Mouse (Mus musculus): ENCODE results near the gene Arpc1a. TPM values are rescaled to one million over a fixed set of nuclear protein-coding genes. Genes with fewer than 3 reads are reported as not detected.
"Not testable (repeated sequence)": the region's sequence is repeated elsewhere in the genome, so short reads cannot be mapped to it uniquely, and the experiment has no call there.

Gene Arpc1a
- polyA plus RNA-seq, 1 experiment: 110 TPM

DNA sequence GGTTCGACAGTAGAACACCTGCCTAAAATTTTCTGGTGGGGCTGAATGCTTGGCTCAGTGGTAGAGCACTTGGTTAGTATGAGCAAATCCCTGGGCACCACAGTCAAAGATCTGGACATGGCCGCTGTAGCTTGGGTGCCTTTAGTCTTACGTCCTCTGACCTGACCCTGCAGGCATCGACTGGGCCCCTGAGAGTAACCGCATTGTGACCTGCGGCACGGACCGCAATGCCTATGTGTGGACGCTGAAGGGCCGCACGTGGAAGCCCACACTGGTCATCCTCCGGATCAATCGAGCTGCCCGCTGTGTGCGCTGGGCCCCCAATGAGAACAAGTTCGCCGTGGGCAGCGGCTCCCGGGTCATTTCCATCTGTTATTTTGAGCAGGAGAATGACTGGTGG, 39.8 kb downstream of the Arpc1a start:
- H3K4me1 ChIP-seq (ENCODE audit: control insufficient read depth, insufficient read depth, low read length): no peaks in the 10 kb centered on the region
- no peaks in the 10 kb centered on the region for H3K27me3 ChIP-seq (ENCODE audit: control insufficient read depth, insufficient read depth, low read length, poor library complexity, severe bottlenecking)
- no peak overlapping the region for H3K4me3 ChIP-seq (ENCODE audit: low read depth, low read length)
- H3K27ac ChIP-seq (ENCODE audit: insufficient read depth, low read length): no peak overlapping the region
- no peaks in the 10 kb centered on the region for H3K9me3 ChIP-seq (replicated peaks; ENCODE audit: control insufficient read depth, insufficient read depth, low read length, poor library complexity, severe bottlenecking)
- H3K36me3 ChIP-seq (ENCODE audit: control insufficient read depth, insufficient read depth, low read length, poor library complexity, severe bottlenecking): peaks cover 22% of the 10 kb centered on the region
- H3K9ac ChIP-seq (ENCODE audit: low read depth, poor library complexity, severe bottlenecking): no peak overlapping the region
- TF ChIP-seq POLR2A (IDR thresholded peaks at IDR 0.05; ENCODE audit: insufficient read depth, low read length) (no peak), EP300 (IDR thresholded peaks at IDR 0.05; ENCODE audit: insufficient read depth, low read depth, low read length) (no peak), CTCF (IDR thresholded peaks at IDR 0.05; ENCODE audit: low read depth, low read length) (no peak)

DNA sequence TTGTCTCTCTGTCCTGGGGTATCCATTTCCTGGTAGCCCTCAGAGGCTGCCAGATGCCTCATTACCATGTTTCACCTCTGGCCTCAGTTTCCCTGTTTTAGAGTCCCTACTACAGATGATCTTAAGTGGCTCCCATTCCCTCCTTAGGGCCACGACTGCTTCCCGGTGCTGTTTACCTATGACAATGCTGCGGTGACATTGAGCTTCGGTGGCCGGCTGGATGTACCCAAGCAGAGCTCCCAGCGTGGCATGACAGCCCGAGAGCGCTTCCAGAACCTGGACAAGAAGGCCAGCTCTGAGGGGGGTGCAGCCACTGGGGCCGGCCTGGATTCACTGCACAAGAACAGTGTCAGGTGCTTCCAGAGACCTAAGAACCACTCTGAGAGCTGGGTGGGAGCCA, 43.0 kb downstream of the Arpc1a start:
- Histone ChIP-seq H3K4me3 (ENCODE audit: low read depth, low read length) (no peak overlapping the region), H3K36me3 (ENCODE audit: control insufficient read depth, insufficient read depth, low read length, poor library complexity, severe bottlenecking) (peaks cover 49% of the 10 kb centered on the region), H3K27ac (ENCODE audit: insufficient read depth, low read length) (no peak overlapping the region), H3K4me1 (ENCODE audit: control insufficient read depth, insufficient read depth, low read length) (no peaks in the 10 kb centered on the region), H3K9ac (ENCODE audit: low read depth, poor library complexity, severe bottlenecking) (no peak overlapping the region), H3K9me3 (replicated peaks; ENCODE audit: control insufficient read depth, insufficient read depth, low read length, poor library complexity, severe bottlenecking) (no peaks in the 10 kb centered on the region), H3K27me3 (ENCODE audit: control insufficient read depth, insufficient read depth, low read length, poor library complexity, severe bottlenecking) (no peaks in the 10 kb centered on the region)
- no peak for TF ChIP-seq POLR2A (IDR thresholded peaks at IDR 0.05; ENCODE audit: insufficient read depth, low read length)
- TF ChIP-seq CTCF (IDR thresholded peaks at IDR 0.05; ENCODE audit: low read depth, low read length): no peak
- TF ChIP-seq EP300 (IDR thresholded peaks at IDR 0.05; ENCODE audit: insufficient read depth, low read depth, low read length): no peak

DNA sequence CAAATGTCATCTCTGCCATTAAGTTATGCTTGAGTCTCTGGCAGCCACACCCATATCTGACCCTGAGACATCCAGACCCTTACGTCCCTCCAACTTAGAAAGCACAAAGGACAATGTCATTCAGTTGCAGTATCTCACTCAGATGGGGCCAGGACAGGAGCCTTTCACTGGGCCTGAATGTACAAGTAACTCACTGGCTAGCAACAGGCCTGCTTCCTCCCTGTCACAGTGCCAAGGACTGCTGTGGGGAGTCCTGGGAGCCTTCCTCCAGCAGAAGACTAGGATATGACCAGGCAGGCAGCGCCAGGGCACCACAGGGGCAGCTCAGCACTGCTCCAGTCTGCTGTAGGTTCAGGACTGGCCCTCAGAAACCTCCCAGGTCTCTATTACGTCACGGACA, 45.5 kb downstream of the Arpc1a start:
- Histone ChIP-seq H3K27ac (ENCODE audit: insufficient read depth, low read length) (no peak overlapping the region), H3K9ac (ENCODE audit: low read depth, poor library complexity, severe bottlenecking) (no peak overlapping the region), H3K9me3 (replicated peaks; ENCODE audit: control insufficient read depth, insufficient read depth, low read length, poor library complexity, severe bottlenecking) (no peaks in the 10 kb centered on the region), H3K27me3 (ENCODE audit: control insufficient read depth, insufficient read depth, low read length, poor library complexity, severe bottlenecking) (no peaks in the 10 kb centered on the region), H3K36me3 (ENCODE audit: control insufficient read depth, insufficient read depth, low read length, poor library complexity, severe bottlenecking) (peaks cover 67% of the 10 kb centered on the region), H3K4me3 (ENCODE audit: low read depth, low read length) (no peak overlapping the region), H3K4me1 (ENCODE audit: control insufficient read depth, insufficient read depth, low read length) (no peaks in the 10 kb centered on the region)
- TF ChIP-seq EP300 (IDR thresholded peaks at IDR 0.05; ENCODE audit: insufficient read depth, low read depth, low read length) (no peak), POLR2A (IDR thresholded peaks at IDR 0.05; ENCODE audit: insufficient read depth, low read length) (no peak), CTCF (IDR thresholded peaks at IDR 0.05; ENCODE audit: low read depth, low read length) (no peak)

DNA sequence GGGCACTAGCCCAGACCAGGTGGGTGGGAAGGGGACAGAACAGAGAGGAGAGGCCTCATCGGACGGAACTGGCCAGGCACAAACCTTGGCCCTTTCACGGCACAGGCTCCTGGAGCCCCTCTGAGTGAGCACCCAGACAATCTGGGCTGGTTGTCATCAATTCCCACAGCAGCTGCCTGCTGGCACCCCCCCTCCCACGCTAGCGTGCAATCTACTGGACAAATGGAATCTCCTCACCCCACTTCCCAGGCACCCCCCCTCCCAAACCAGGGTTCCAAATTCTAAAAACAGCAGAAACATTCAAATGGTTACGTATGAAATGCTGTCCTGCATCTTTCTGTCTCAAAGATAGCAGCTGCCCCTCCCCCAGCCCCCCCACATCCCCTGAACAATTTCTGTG, 46.1 kb downstream of the Arpc1a start:
- H3K4me3 ChIP-seq (ENCODE audit: low read depth, low read length); H3K27me3 ChIP-seq (ENCODE audit: control insufficient read depth, insufficient read depth, low read length, poor library complexity, severe bottlenecking): not testable (repeated sequence)

DNA sequence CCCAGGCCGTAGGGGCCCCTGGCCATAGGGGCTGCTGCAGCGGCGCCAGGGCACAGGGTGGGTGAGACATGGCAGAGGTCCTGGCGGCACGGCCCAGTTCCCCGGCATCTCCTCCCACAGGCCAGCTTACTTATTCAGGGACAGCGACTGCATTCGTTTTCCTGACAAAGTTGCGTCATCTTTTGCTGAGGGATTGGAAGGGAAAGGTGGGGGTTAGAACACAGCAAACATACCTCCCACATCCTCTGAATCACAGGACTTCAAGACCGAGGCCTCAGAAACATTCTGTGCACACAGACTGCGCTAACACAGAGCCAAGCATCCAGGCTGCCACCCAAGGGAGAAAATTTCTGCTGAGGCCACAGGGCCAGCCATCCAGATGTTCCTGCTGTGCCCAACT, 46.6 kb downstream of the Arpc1a start:
- H3K27ac ChIP-seq (ENCODE audit: insufficient read depth, low read length): no peak overlapping the region
- no peaks in the 10 kb centered on the region for H3K4me1 ChIP-seq (ENCODE audit: control insufficient read depth, insufficient read depth, low read length)
- no peaks in the 10 kb centered on the region for H3K9me3 ChIP-seq (replicated peaks; ENCODE audit: control insufficient read depth, insufficient read depth, low read length, poor library complexity, severe bottlenecking)
- peaks cover 72% of the 10 kb centered on the region for H3K36me3 ChIP-seq (ENCODE audit: control insufficient read depth, insufficient read depth, low read length, poor library complexity, severe bottlenecking)
- H3K4me3 ChIP-seq (ENCODE audit: low read depth, low read length): no peak overlapping the region
- TF ChIP-seq CTCF (IDR thresholded peaks at IDR 0.05; ENCODE audit: low read depth, low read length) (no peak), EP300 (IDR thresholded peaks at IDR 0.05; ENCODE audit: insufficient read depth, low read depth, low read length) (no peak), POLR2A (IDR thresholded peaks at IDR 0.05; ENCODE audit: insufficient read depth, low read length) (no peak)
- H3K27me3 ChIP-seq (ENCODE audit: control insufficient read depth, insufficient read depth, low read length, poor library complexity, severe bottlenecking): no peaks in the 10 kb centered on the region
- no peak overlapping the region for H3K9ac ChIP-seq (ENCODE audit: low read depth, poor library complexity, severe bottlenecking)

More for the DNA sequence above, 46.1 kb downstream of the Arpc1a start:
- not testable (repeated sequence) for H3K9ac ChIP-seq (ENCODE audit: low read depth, poor library complexity, severe bottlenecking); H3K27ac ChIP-seq (ENCODE audit: insufficient read depth, low read length); H3K9me3 ChIP-seq (replicated peaks; ENCODE audit: control insufficient read depth, insufficient read depth, low read length, poor library complexity, severe bottlenecking); H3K4me1 ChIP-seq (ENCODE audit: control insufficient read depth, insufficient read depth, low read length)
- H3K36me3 ChIP-seq (ENCODE audit: control insufficient read depth, insufficient read depth, low read length, poor library complexity, severe bottlenecking): peaks cover 72% of the 10 kb centered on the region

DNA sequence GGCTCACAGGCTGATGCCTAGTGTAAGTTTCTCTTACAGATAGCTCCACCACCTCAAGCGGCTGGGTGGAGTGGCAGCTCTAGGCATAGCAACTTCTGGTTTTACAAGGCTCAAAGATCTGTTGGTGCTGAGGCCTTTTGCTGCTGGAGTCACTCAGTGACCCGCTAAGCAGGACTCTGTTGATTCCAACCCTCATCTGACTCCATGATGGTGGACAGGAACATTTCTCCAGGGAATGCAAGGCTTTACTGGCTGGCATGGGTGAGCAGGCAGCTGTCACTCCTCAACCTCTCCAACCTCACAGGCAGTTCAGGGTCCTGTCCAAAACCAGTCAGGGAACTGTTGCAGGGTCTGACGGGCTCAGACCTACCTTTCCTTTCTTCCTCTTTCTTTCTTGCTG, 47.4 kb downstream of the Arpc1a start:
- H3K27me3 ChIP-seq (ENCODE audit: control insufficient read depth, insufficient read depth, low read length, poor library complexity, severe bottlenecking): no peaks in the 10 kb centered on the region
- no peak overlapping the region for H3K27ac ChIP-seq (ENCODE audit: insufficient read depth, low read length)
- peaks cover 74% of the 10 kb centered on the region for H3K36me3 ChIP-seq (ENCODE audit: control insufficient read depth, insufficient read depth, low read length, poor library complexity, severe bottlenecking)
- no peak for TF ChIP-seq CTCF (IDR thresholded peaks at IDR 0.05; ENCODE audit: low read depth, low read length)
- no peak for TF ChIP-seq POLR2A (IDR thresholded peaks at IDR 0.05; ENCODE audit: insufficient read depth, low read length)
- TF ChIP-seq EP300 (IDR thresholded peaks at IDR 0.05; ENCODE audit: insufficient read depth, low read depth, low read length): no peak
- no peaks in the 10 kb centered on the region for H3K4me1 ChIP-seq (ENCODE audit: control insufficient read depth, insufficient read depth, low read length)
- H3K9me3 ChIP-seq (replicated peaks; ENCODE audit: control insufficient read depth, insufficient read depth, low read length, poor library complexity, severe bottlenecking): no peaks in the 10 kb centered on the region
- H3K9ac ChIP-seq (ENCODE audit: low read depth, poor library complexity, severe bottlenecking): no peak overlapping the region
- no peak overlapping the region for H3K4me3 ChIP-seq (ENCODE audit: low read depth, low read length)

All from ES-Bruce4 (cell line).